Mouse (Mus musculus): Measurements from ENCODE around the gene Rem2.

Rem2 gene

GRCm38 (mm10) chr14:54475941-54476844 is at the start of gene Rem2:
Rem2 (plus strand) TSS chr14:54476100.
- DNase-seq (ENCODE audit: low read depth, low spot score) = peak; percentile 83

DNA sequence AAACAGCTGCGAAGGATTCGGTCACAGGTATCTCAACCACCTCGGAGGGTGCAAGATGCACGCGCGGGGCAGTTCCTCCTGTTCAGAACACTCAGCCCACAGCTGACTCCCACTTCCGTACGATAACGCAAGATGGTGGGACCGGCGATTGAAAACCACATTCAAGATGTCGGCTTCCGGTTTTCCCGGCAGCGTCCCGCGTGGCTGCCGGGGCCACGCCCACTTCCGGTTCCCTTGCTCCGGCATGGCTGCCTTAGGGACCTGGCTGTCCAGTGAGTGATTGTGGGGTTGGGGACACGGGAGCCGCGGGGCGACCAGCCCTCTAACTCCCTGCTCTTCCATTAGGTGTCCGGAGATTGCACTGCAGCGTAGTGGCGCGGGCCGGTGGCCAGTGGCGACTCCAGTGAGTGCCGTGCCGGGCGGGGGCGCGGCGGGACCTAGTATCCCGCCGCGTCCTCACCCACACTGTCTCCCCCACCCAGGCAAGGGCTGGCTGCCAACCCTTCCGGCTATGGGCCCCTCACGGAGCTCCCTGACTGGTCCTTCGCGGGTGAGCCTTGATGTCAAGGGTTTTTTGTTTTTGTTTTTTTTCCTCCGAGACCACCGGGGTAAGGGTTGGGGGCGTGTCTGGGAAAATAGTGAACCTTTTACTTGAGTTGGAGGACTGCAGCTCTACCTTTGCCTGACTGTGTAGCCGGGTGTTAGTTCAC is 49.1 kb upstream of the Rem2 start, which contains the start of gene Mrpl52:
Gene Mrpl52 (plus strand): TSS at position 221 of the 710 bp plus-strand sequence.
- DNase-seq (ENCODE audit: low read depth, low spot score) = peak; percentile 86

DNA sequence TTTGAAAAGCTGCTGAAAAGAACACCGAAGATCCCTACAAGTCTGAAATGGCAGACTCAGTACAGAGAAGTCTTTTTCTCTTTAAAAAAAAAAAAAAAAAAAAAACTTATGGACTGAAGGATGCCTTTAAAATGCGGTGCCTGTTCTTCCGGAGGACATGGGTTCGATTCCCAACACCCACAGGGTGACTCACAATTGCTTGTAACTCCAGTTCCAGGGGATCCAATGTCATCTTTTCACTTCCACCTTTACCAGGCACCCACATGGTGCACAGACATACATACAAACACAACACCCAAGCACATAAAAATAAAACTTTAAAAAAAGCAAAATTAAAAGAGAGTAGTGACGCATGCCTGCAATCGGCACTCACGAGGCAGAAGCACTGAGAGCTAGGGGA is 48.2 kb upstream of the Rem2 start:
- DNase-seq (ENCODE audit: low read depth, low spot score) = no peak

- no peak for DNase-seq (ENCODE audit: low read depth, low spot score)
These were observed 47.5 kb upstream of the Rem2 start for GRCm38 (mm10) chr14:54428421-54428820.

- no peak for DNase-seq (ENCODE audit: low read depth, low spot score)
These were observed 46.4 kb upstream of the Rem2 start for GRCm38 (mm10) chr14:54429332-54430093.

DNA sequence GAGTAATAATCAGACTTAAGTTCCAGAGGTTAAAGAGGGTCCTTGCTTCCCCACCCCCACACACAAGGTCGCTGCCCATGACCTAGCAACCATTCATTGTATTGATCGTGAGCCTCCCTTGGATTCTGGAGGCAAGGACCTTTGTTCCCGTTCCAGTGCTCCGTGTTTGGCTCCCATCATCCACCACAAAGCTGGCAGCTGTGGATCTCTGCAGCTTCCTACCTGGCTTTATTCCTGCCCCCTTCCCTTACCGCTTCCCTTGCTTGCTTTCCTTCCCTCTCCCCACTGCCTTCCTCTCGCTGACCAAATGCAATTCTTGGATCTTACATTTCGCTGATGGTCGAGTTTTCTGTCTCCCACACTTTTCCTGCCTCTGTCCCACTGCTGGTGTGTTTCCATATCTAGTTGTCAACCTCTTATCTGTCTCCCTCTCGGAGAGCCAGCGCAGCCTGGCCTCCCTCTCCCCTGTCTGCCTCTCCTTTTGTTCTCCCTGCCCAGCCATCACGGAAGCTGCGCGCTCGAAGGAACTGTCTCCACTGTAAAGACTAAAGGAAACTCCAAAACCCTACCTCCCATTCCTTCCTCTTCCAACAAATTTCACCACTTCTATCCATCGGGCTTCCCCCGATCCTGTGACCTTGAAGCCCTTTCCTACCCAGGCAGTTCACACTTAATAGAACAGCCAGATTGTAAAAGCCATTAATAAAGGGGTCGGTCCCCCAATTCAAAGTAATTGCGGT is 45.3 kb upstream of the Rem2 start:
- no peak for DNase-seq (ENCODE audit: low read depth, low spot score)

GRCm38 (mm10) chr14:54431334-54432077 is 44.4 kb upstream of the Rem2 start, which contains the start of gene Mmp14:
Mmp14 (plus strand) TSS chr14:54431612.
- no peak for DNase-seq (ENCODE audit: low read depth, low spot score)

- no peak for DNase-seq (ENCODE audit: low read depth, low spot score)
These were observed 43.6 kb upstream of the Rem2 start for GRCm38 (mm10) chr14:54432078-54432836.

DNA sequence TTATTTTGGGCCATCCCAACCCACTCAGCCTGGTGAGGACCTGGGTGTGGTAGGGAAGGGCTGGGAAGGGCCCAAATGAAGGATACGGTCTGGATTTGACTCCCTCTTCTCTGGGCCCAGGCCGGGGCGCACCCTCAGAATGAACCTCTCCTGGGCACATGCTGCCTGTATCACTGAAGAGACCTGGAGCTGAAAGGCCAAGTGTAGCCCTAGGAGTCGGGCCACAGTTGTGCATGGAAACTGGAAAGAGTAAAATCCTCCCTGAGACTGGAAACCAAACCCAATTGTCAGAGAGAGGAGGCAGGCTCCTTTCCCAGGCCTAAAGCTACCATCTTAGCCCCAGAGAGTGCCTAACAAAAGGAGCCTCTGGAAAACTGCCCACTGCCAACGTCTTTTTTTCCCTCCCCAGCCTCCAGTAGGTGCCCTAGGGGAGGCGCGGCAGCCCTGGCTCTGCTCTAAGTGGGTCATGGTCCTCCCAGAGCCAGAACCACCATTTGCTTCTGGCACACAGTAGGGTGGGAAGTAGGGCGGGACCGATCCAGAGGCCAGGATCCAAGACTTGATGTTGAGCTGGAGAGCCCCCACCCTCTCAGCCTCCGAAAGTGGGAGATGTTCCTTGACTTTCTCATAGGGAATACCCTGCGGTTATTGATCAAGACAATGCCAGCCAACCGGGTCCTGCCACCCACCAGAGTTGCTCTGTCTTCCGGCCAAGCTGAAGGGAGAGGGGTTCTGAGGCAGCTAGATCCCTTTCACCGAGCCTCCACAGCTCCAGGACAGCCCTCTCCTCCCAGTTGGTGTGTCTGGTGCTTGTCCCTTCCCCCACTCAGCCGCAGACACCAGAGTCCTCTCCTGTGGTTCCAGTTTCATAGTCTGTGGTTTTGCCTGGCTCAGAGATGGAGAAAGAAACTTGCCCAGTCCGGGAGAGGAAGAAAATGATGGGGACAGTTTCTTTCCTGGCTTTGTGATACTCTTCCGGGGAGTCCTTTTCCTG is 42.8 kb upstream of the Rem2 start:
- DNase-seq (ENCODE audit: low read depth, low spot score) = no peak

DNA sequence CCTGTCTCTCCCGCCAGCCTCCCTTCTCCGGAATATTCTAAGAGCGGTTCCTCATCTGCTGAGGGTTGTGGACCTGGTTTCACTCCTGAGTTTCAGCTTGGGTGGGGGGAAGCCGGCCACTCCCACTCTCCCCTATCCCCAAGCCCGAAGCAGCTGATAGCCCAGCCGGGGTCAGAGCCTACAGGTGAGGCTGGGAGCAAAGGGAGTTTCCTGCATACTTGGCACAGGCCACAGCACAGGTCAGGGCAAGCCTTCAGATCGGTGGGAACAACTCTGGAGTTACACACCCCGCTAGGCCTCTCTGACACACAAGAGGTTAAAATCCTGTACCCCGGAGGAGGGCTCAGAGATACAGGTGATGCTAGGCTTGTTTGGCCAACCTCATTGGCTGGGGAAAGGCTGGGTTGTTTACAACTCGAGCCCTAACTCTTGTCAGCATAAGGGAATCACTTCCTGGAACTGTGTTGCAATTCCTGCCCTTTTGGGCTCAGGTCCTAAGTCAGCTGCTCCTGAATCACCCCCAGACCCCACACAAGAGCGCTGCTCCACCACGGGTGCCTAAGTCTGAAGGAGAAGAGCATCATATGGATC is 41.9 kb upstream of the Rem2 start:
- DNase-seq (ENCODE audit: low read depth, low spot score) = no peak

DNA sequence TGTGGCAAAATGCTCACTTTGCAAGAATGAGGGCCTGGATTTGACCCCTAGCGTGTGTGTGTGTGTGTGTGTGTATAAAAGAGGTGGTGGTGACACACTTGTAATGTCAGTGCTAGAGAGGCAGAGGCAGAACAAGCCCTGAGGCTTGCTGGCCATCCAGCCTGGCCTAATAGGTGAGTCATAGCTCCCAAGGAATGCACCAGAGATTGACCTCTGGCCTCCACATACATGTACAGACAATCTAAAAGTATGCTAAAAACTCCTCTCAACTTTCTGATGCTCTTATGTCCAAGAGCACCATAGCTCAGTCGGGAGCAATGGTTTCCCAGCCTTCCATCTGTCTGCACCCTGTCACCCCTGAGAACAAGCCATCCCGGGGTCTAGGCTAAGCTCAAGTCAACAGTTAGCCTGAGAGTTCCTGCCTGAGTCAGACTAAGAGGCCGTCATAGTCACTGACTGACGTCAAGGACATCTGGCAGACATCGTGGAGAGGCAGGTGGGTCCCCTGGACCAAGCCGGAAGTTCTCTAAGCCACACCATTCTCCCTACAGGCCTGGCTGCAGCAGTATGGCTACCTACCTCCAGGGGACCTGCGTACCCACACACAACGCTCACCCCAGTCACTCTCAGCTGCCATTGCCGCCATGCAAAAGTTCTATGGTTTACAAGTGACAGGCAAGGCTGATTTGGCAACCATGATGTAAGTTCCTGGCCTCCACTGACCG is 40.5 kb upstream of the Rem2 start:
- no peak for DNase-seq (ENCODE audit: low read depth, low spot score)

DNA sequence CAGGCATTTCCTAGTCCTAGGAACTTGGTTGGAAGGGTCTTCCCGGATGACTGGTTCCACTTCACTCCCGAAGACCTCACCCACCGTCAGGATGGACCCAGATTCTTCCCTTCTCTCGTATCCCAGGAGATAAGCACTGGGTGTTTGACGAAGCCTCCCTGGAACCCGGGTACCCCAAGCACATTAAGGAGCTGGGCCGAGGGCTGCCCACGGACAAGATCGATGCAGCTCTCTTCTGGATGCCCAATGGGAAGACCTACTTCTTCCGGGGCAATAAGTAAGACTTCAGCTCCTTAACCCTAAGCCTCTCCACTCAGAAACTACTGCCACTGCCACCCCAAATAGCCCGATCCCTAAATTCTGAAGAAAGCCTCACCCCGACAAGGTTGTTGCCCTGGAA is 36.7 kb upstream of the Rem2 start:
- no peak for DNase-seq (ENCODE audit: low read depth, low spot score)

DNA sequence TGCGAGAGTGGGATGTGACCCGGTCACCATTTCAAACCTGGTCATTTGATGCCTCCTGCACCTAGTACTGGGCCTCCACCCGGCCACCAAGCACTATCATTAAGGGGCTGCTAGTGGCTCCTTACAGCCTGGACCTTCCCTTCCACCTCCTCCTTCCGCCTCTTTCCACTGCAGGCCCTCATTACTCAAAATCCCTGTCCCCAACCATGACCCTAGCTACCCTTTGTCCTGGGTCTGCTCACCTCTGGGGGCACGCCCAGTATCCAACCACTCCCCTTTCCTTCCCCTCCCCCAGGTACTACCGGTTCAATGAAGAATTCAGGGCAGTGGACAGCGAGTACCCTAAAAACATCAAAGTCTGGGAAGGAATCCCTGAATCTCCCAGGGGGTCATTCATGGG is 36.3 kb upstream of the Rem2 start:
- DNase-seq (ENCODE audit: low read depth, low spot score) = no peak

DNA sequence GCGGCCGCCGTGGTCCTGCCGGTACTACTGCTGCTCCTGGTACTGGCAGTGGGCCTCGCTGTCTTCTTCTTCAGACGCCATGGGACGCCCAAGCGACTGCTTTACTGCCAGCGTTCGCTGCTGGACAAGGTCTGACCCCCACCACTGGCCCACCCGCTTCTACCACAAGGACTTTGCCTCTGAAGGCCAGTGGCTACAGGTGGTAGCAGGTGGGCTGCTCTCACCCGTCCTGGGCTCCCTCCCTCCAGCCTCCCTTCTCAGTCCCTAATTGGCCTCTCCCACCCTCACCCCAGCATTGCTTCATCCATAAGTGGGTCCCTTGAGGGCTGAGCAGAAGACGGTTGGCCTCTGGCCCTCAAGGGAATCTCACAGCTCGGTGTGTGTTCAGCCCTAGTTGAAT is 35.4 kb upstream of the Rem2 start:
- DNase-seq (ENCODE audit: low read depth, low spot score) = no peak

- DNase-seq (ENCODE audit: low read depth, low spot score) = no peak
These were observed 34.5 kb upstream of the Rem2 start for GRCm38 (mm10) chr14:54441365-54441764.

- no peak for DNase-seq (ENCODE audit: low read depth, low spot score)
These were observed 33.4 kb upstream of the Rem2 start for GRCm38 (mm10) chr14:54442548-54442947.

GRCm38 (mm10) chr14:54443196-54443595 is 32.7 kb upstream of the Rem2 start:
- no peak for DNase-seq (ENCODE audit: low read depth, low spot score)
